Mouse (Mus musculus) erythroblast, adult 5-6 weeks (primary cell): ENCODE data around the gene Skap1. TPM values are rescaled to one million over a fixed set of nuclear protein-coding genes. Genes with fewer than 3 reads are reported as not detected.
A peak's percentile ranks its signal among the peaks of the same experiment; 100 is the strongest.

Source experiments
- ATAC-seq: replicated peaks from 2 replicates; pipeline ENCODE4 v1.8.0; 2016; ENCODE audit warnings: moderate number of reproducible peaks, mild to moderate bottlenecking, moderate TSS enrichment, inconsistent platforms; ENCODE audit not compliant: poor library complexity, low FRiP score, severe bottlenecking
- total RNA-seq, 2 experiments: library from RNA; stranded (forward) in 1 of 2; stranded (reverse) in 1 of 2; fragments of 150-400 nt in 1 of 2; fragments of 200-764, 138-1000 nt in 1 of 2; gene quantifications; 2 replicates each; pipeline versions ENCODE4 v1.2.3 to v1.2.4; 2015 to 2017; ENCODE audit warnings: low replicate concordance in 2 of 2

Skap1 gene
- total RNA-seq (2015; ENCODE audit: low replicate concordance), result not detected in 2 replicates
- 2.6 TPM in 1 of 2 replicates, not detected in the other for total RNA-seq (2017; ENCODE audit: low replicate concordance)

- ATAC-seq, result no peak
Measured at GRCm38 (mm10) chr11:96463986-96464715, at the start of gene Skap1. TSS of gene Skap1 (plus strand) at chr11:96464593.

- no peak for ATAC-seq
Measured at GRCm38 (mm10) chr11:96421074-96421473, 43.3 kb upstream of the Skap1 start.

- ATAC-seq, result no peak
Measured at GRCm38 (mm10) chr11:96421517-96422265, 42.7 kb upstream of the Skap1 start.

- ATAC-seq, result no peak
Measured at GRCm38 (mm10) chr11:96425193-96425592, 39.2 kb upstream of the Skap1 start.

- no peak for ATAC-seq
Measured at GRCm38 (mm10) chr11:96426191-96426590, 38.2 kb upstream of the Skap1 start.

GRCm38 (mm10) chr11:96426805-96427204 is 37.6 kb upstream of the Skap1 start:
- ATAC-seq, result no peak

GRCm38 (mm10) chr11:96429062-96429461 is 35.3 kb upstream of the Skap1 start:
- ATAC-seq, result no peak

- no peak for ATAC-seq
Measured at GRCm38 (mm10) chr11:96429891-96430290, 34.5 kb upstream of the Skap1 start.

- no peak for ATAC-seq
Measured at GRCm38 (mm10) chr11:96431871-96432270, 32.5 kb upstream of the Skap1 start.

GRCm38 (mm10) chr11:96434888-96435287 is 29.5 kb upstream of the Skap1 start:
- no peak for ATAC-seq

GRCm38 (mm10) chr11:96436525-96436924 is 27.9 kb upstream of the Skap1 start:
- no peak for ATAC-seq

GRCm38 (mm10) chr11:96438787-96439186 is 25.6 kb upstream of the Skap1 start:
- peak; percentile 75 for ATAC-seq

- ATAC-seq, result no peak
Measured at GRCm38 (mm10) chr11:96441546-96442185, 22.7 kb upstream of the Skap1 start.

- ATAC-seq, result no peak
Measured at GRCm38 (mm10) chr11:96442468-96442867, 21.9 kb upstream of the Skap1 start.

GRCm38 (mm10) chr11:96447931-96448330 is 16.5 kb upstream of the Skap1 start:
- ATAC-seq, result no peak

GRCm38 (mm10) chr11:96455111-96455510 is 9.3 kb upstream of the Skap1 start:
- no peak for ATAC-seq

- ATAC-seq, result no peak
Measured at GRCm38 (mm10) chr11:96455699-96456326, 8.6 kb upstream of the Skap1 start.

GRCm38 (mm10) chr11:96456508-96457305 is 7.7 kb upstream of the Skap1 start:
- ATAC-seq, result no peak

GRCm38 (mm10) chr11:96461766-96462165 is 2.6 kb upstream of the Skap1 start:
- no peak for ATAC-seq
